Mouse (Mus musculus): ENCODE data around the gene Olfr291. TPM values are rescaled to one million over a fixed set of nuclear protein-coding genes. Genes with fewer than 3 reads are reported as not detected.

The Olfr291 gene
- not detected in 2 replicates for polyA plus RNA-seq (2015; fragmentation: Nextera tagmentation; extraction: Ambion mirVana)

GRCm38 (mm10) chr7:84853253-84853652, at the start of gene Olfr291:
Olfr291 (plus strand) TSS chr7:84853553.
- ATAC-seq (ENCODE audit: low FRiP score, low TSS enrichment) = no peak
- no peaks in the 10 kb centered on the region for H3K9me3 ChIP-seq (ENCODE audit: low read length)
- H3K9ac ChIP-seq (replicated peaks; ENCODE audit: low read length) = no peak within 1 kb of the TSS
- H3K27ac ChIP-seq (ENCODE audit: low read length) = no peak within 1 kb of the TSS
- no peaks in the 10 kb centered on the region for H3K36me3 ChIP-seq (ENCODE audit: insufficient read depth, low read length)
- H3K4me2 ChIP-seq (replicated peaks; ENCODE audit: low read depth, low read length) = no peak within 1 kb of the TSS
- no peaks in the 10 kb centered on the region for H3K4me1 ChIP-seq (ENCODE audit: insufficient read depth, low read length)
- 85% methylated on average over 2 of the region's 2 CpGs for WGBS
- no peaks in the 10 kb centered on the region for H3K27me3 ChIP-seq (ENCODE audit: insufficient read depth, low read length)
- H3K4me3 ChIP-seq (ENCODE audit: low read length) = no peak within 1 kb of the TSS

GRCm38 (mm10) chr7:84805224-84805623, 48.1 kb upstream of the Olfr291 start:
- ATAC-seq (ENCODE audit: low FRiP score, low TSS enrichment) = no peak
- Histone ChIP-seq H3K27me3 (ENCODE audit: insufficient read depth, low read length) (no peaks in the 10 kb centered on the region), H3K9ac (replicated peaks; ENCODE audit: low read length) (no peak overlapping the region), H3K9me3 (ENCODE audit: low read length) (no peaks in the 10 kb centered on the region), H3K4me3 (ENCODE audit: low read length) (no peak overlapping the region), H3K27ac (ENCODE audit: low read length) (no peak overlapping the region), H3K36me3 (ENCODE audit: insufficient read depth, low read length) (no peaks in the 10 kb centered on the region), H3K4me1 (ENCODE audit: insufficient read depth, low read length) (no peaks in the 10 kb centered on the region), H3K4me2 (replicated peaks; ENCODE audit: low read depth, low read length) (no peak overlapping the region)
- WGBS = 22% methylated on average over 1 of the region's 1 CpGs

- no peak for ATAC-seq (ENCODE audit: low FRiP score, low TSS enrichment)
- Histone ChIP-seq H3K9me3 (ENCODE audit: low read length) (no peaks in the 10 kb centered on the region), H3K4me1 (ENCODE audit: insufficient read depth, low read length) (no peaks in the 10 kb centered on the region), H3K4me3 (ENCODE audit: low read length) (no peak overlapping the region), H3K36me3 (ENCODE audit: insufficient read depth, low read length) (no peaks in the 10 kb centered on the region), H3K9ac (replicated peaks; ENCODE audit: low read length) (no peak overlapping the region), H3K27ac (ENCODE audit: low read length) (no peak overlapping the region), H3K27me3 (ENCODE audit: insufficient read depth, low read length) (no peaks in the 10 kb centered on the region), H3K4me2 (replicated peaks; ENCODE audit: low read depth, low read length) (no peak overlapping the region)
- 87% methylated on average over 4 of the region's 4 CpGs for WGBS
These were observed 47.2 kb upstream of the Olfr291 start for GRCm38 (mm10) chr7:84806159-84806558.

- Histone ChIP-seq H3K4me2 (replicated peaks; ENCODE audit: low read depth, low read length) (no peak overlapping the region), H3K27ac (ENCODE audit: low read length) (no peak overlapping the region), H3K4me3 (ENCODE audit: low read length) (no peak overlapping the region), H3K9ac (replicated peaks; ENCODE audit: low read length) (no peak overlapping the region), H3K4me1 (ENCODE audit: insufficient read depth, low read length) (no peaks in the 10 kb centered on the region), H3K36me3 (ENCODE audit: insufficient read depth, low read length) (no peaks in the 10 kb centered on the region), H3K27me3 (ENCODE audit: insufficient read depth, low read length) (no peaks in the 10 kb centered on the region), H3K9me3 (ENCODE audit: low read length) (no peaks in the 10 kb centered on the region)
- WGBS = 44% methylated on average over 1 of the region's 1 CpGs
- ATAC-seq (ENCODE audit: low FRiP score, low TSS enrichment) = no peak
These were observed 31.2 kb downstream of the Olfr291 start for GRCm38 (mm10) chr7:84884530-84884929.

Other genes with a start within 250 kb of the Olfr291 start
- gene Fah, start 246.8 kb upstream of the Olfr291 start, polyA plus RNA-seq (2015; fragmentation: Nextera tagmentation; extraction: Ambion mirVana) = 14.9 and 17.7 TPM in 2 replicates
- 181 and 189 TPM in 2 replicates for gene Zfand6, start 163.6 kb upstream of the Olfr291 start, polyA plus RNA-seq (2015; fragmentation: Nextera tagmentation; extraction: Ambion mirVana)
- gene Vmn2r65, start 110.6 kb downstream of the Olfr291 start, polyA plus RNA-seq (2015; fragmentation: Nextera tagmentation; extraction: Ambion mirVana) = not detected in 2 replicates
- gene Vmn2r66, start 158.7 kb downstream of the Olfr291 start, polyA plus RNA-seq (2015; fragmentation: Nextera tagmentation; extraction: Ambion mirVana) = not detected in 2 replicates